Mouse (Mus musculus) heart, embryonic 11.5 days (tissue): ENCODE results near the gene Slit3. TPM values are rescaled to one million over a fixed set of nuclear protein-coding genes. Genes with fewer than 3 reads are reported as not detected.
A peak's percentile ranks its signal among the peaks of the same experiment; 100 is the strongest.

ENCODE experiments used
- ATAC-seq: fragments of 200-750 bp; cut with Nextera tagmentation; replicated peaks from 2 replicates; pipeline ENCODE4 v1.8.0; 2017; ENCODE audit warnings: moderate library complexity; ENCODE audit not compliant: insufficient number of reproducible peaks, low FRiP score, low TSS enrichment
- H3K27ac ChIP-seq: fragments of 300-500 bp; sonication (generic); 2 replicates; pipeline ENCODE4 v1.5.1; 2014; ENCODE audit warnings: mild to moderate bottlenecking, low read depth, low read length
- H3K27me3 ChIP-seq: fragments of 300-500 bp; sonication (generic); 2 replicates; pipeline ENCODE4 v1.6.1; 2014; ENCODE audit warnings: mild to moderate bottlenecking, low read length, mixed read lengths; ENCODE audit not compliant: control insufficient read depth, insufficient read depth
- H3K36me3 ChIP-seq: fragments of 300-500 bp; sonication (generic); 2 replicates; pipeline ENCODE4 v1.6.1; 2014; ENCODE audit warnings: mild to moderate bottlenecking, low read length, moderate library complexity, mixed read lengths; ENCODE audit not compliant: control insufficient read depth, insufficient read depth
- H3K4me1 ChIP-seq: fragments of 300-500 bp; sonication (generic); 2 replicates; pipeline ENCODE4 v1.6.1; 2014; ENCODE audit warnings: low read length; ENCODE audit not compliant: control insufficient read depth, insufficient read depth
- H3K4me2 ChIP-seq: fragments of 300-500 bp; sonication (generic); 2 replicates; pipeline ENCODE4 v1.6.1; 2014; ENCODE audit warnings: mild to moderate bottlenecking, moderate library complexity
- H3K4me3 ChIP-seq: fragments of 300-500 bp; sonication (generic); 2 replicates; pipeline ENCODE4 v1.5.1; 2014; ENCODE audit warnings: low read depth, low read length
- H3K9ac ChIP-seq: fragments of 300-500 bp; sonication (generic); 2 replicates; pipeline ENCODE4 v1.6.1; 2014; ENCODE audit warnings: mild to moderate bottlenecking, low read depth, low read length, moderate library complexity
- H3K9me3 ChIP-seq: fragments of 300-500 bp; sonication (generic); replicated peaks from 2 replicates; pipeline ENCODE4 v1.6.1; 2016; ENCODE audit warnings: low read length; ENCODE audit not compliant: control insufficient read depth
- WGBS: fragments of 180-500 bp; shearing (Covaris S2); extraction: QIAGEN DNeasy Blood & Tissue Kit; methylation state at CpG from one replicate; pipeline ENCODE4 v1.1.7; 2014; ENCODE audit not compliant: insufficient replicate concordance; 5-methylcytosine and 5-hydroxymethylcytosine counted together
- polyA plus RNA-seq: library from polyadenylated mRNA; unstranded; fragments of >200 nt; fragmentation: Nextera tagmentation; extraction: Ambion mirVana; gene quantifications from 2 replicates; pipeline ENCODE4 v1.2.1, GENCODE M21; 2014

Gene Slit3
- polyA plus RNA-seq, result 16.8 and 26.1 TPM in 2 replicates

- 0% methylated on average over 58 of the region's 75 CpGs for WGBS
- peaks cover 7% of the 10 kb centered on the region for H3K27me3 ChIP-seq
- H3K4me2 ChIP-seq, result peak within 1 kb of the TSS; percentile 91
- H3K27ac ChIP-seq, result peak within 1 kb of the TSS; percentile 62
- peak within 1 kb of the TSS; percentile 83 for H3K4me3 ChIP-seq
- no peaks in the 10 kb centered on the region for H3K36me3 ChIP-seq
- peak; percentile 78 for ATAC-seq
- peak within 1 kb of the TSS; percentile 72 for H3K9ac ChIP-seq
- H3K9me3 ChIP-seq, result no peaks in the 10 kb centered on the region
- peaks cover 10% of the 10 kb centered on the region for H3K4me1 ChIP-seq
Measured at GRCm38 (mm10) chr11:35120894-35121610, at the start of gene Slit3. TSS of gene Slit3 (plus strand) at chr11:35121224.

GRCm38 (mm10) chr11:35071451-35071850 lies 49.6 kb upstream of the Slit3 start:
- Histone ChIP-seq H3K9me3 (no peaks in the 10 kb centered on the region), H3K27ac (no peak overlapping the region), H3K4me1 (no peaks in the 10 kb centered on the region; the same call in 1 of the 2 replicates), H3K4me3 (no peak overlapping the region), H3K4me2 (no peak overlapping the region), H3K9ac (no peak overlapping the region), H3K36me3 (no peaks in the 10 kb centered on the region), H3K27me3 (no peaks in the 10 kb centered on the region)
- 73% methylated on average over 1 of the region's 1 CpGs for WGBS
- ATAC-seq, result no peak

- ATAC-seq, result no peak
- no peaks in the 10 kb centered on the region for H3K9me3 ChIP-seq
- H3K36me3 ChIP-seq, result no peaks in the 10 kb centered on the region
- H3K27ac ChIP-seq, result no peak overlapping the region
- H3K4me2 ChIP-seq, result no peak overlapping the region
- no peak overlapping the region for H3K4me3 ChIP-seq
- H3K9ac ChIP-seq, result no peak overlapping the region
- H3K4me1 ChIP-seq, result no peaks in the 10 kb centered on the region
- 88% methylated on average over 7 of the region's 7 CpGs for WGBS
- H3K27me3 ChIP-seq, result no peaks in the 10 kb centered on the region
Measured at GRCm38 (mm10) chr11:35075411-35075810, 45.6 kb upstream of the Slit3 start.

- Histone ChIP-seq H3K27ac (no peak overlapping the region), H3K36me3 (no peaks in the 10 kb centered on the region), H3K9me3 (no peaks in the 10 kb centered on the region), H3K4me2 (no peak overlapping the region), H3K9ac (no peak overlapping the region), H3K4me3 (no peak overlapping the region), H3K27me3 (no peaks in the 10 kb centered on the region), H3K4me1 (no peaks in the 10 kb centered on the region)
- no peak for ATAC-seq
- 55% methylated on average over 8 of the region's 8 CpGs for WGBS
Measured at GRCm38 (mm10) chr11:35080451-35081125, 40.4 kb upstream of the Slit3 start.

- no peak overlapping the region for H3K4me3 ChIP-seq
- no peaks in the 10 kb centered on the region for H3K9me3 ChIP-seq
- H3K27me3 ChIP-seq, result no peaks in the 10 kb centered on the region
- no peak for ATAC-seq
- no peak overlapping the region for H3K9ac ChIP-seq
- H3K4me1 ChIP-seq, result no peaks in the 10 kb centered on the region
- H3K27ac ChIP-seq, result no peak overlapping the region
- no peaks in the 10 kb centered on the region for H3K36me3 ChIP-seq
- H3K4me2 ChIP-seq, result no peak overlapping the region
- WGBS, result 63% methylated on average over 3 of the region's 3 CpGs
Measured at GRCm38 (mm10) chr11:35082297-35082696, 38.7 kb upstream of the Slit3 start.

GRCm38 (mm10) chr11:35083049-35083448 lies 38.0 kb upstream of the Slit3 start:
- H3K4me1 ChIP-seq, result no peaks in the 10 kb centered on the region; the same call in 1 of the 2 replicates
- no peak overlapping the region for H3K9ac ChIP-seq
- no peak overlapping the region for H3K27ac ChIP-seq
- no peaks in the 10 kb centered on the region for H3K9me3 ChIP-seq
- H3K36me3 ChIP-seq, result no peaks in the 10 kb centered on the region
- no peak for ATAC-seq
- H3K4me2 ChIP-seq, result no peak overlapping the region
- WGBS, result 60% methylated on average over 6 of the region's 6 CpGs
- no peak overlapping the region for H3K4me3 ChIP-seq
- H3K27me3 ChIP-seq, result no peaks in the 10 kb centered on the region

- Histone ChIP-seq H3K4me3 (no peak overlapping the region), H3K27ac (no peak overlapping the region), H3K4me1 (no peaks in the 10 kb centered on the region; the same call in 1 of the 2 replicates), H3K9me3 (no peaks in the 10 kb centered on the region), H3K9ac (no peak overlapping the region), H3K27me3 (no peaks in the 10 kb centered on the region), H3K4me2 (no peak overlapping the region), H3K36me3 (no peaks in the 10 kb centered on the region)
- no peak for ATAC-seq
- WGBS, result 70% methylated on average over 11 of the region's 11 CpGs
Measured at GRCm38 (mm10) chr11:35085351-35085750, 35.7 kb upstream of the Slit3 start.

GRCm38 (mm10) chr11:35086029-35086428 lies 35.0 kb upstream of the Slit3 start:
- ATAC-seq, result no peak
- Histone ChIP-seq H3K27ac (no peak overlapping the region), H3K9ac (no peak overlapping the region), H3K4me2 (no peak overlapping the region), H3K36me3 (no peaks in the 10 kb centered on the region), H3K9me3 (no peaks in the 10 kb centered on the region), H3K4me1 (no peaks in the 10 kb centered on the region; the same call in 1 of the 2 replicates), H3K27me3 (no peaks in the 10 kb centered on the region), H3K4me3 (no peak overlapping the region)
- WGBS, result 60% methylated on average over 5 of the region's 5 CpGs
